Mouse (Mus musculus) CH12.LX (cell line): ENCODE measurements around the gene Sept4. TPM values are rescaled to one million over a fixed set of nuclear protein-coding genes. Genes with fewer than 3 reads are reported as not detected.

ENCODE experiments used
- DNase-seq: peaks from one replicate; pipeline ENCODE4 v3.0.0-alpha.2; 2013; ENCODE audit errors: extremely low read depth
- H3K27ac ChIP-seq: 2 replicates; pipeline ENCODE4 v1.5.1; 2012; ENCODE audit warnings: low read depth, mild to moderate bottlenecking, control low read depth, moderate library complexity; ENCODE audit not compliant: insufficient read depth
- H3K27me3 ChIP-seq: replicated peaks from 2 replicates; pipeline ENCODE3; 2012; ENCODE audit warnings: inconsistent platforms
- H3K36me3 ChIP-seq, 2 experiments: replicated peaks in 1 of 2; 2 replicates each; pipeline versions ENCODE3 to v1.6.1; 2012; ENCODE audit warnings: inconsistent platforms in 1 of 2, low read length in 1 of 2, mild to moderate bottlenecking in 1 of 2, mixed read lengths in 1 of 2, moderate library complexity in 1 of 2; ENCODE audit not compliant: control insufficient read depth in 1 of 2, insufficient read depth in 1 of 2
- H3K4me1 ChIP-seq, 2 experiments: 2 replicates each; pipeline ENCODE4 v1.6.1; 2012; ENCODE audit warnings: inconsistent platforms in 1 of 2, moderate library complexity in 1 of 2; ENCODE audit not compliant: insufficient read depth in 2 of 2, control insufficient read depth in 1 of 2
- H3K4me2 ChIP-seq: 2 replicates; pipeline ENCODE4 v1.6.1; 2012; ENCODE audit warnings: low read depth, mild to moderate bottlenecking, control low read depth; ENCODE audit not compliant: poor library complexity, insufficient read depth, severe bottlenecking
- H3K4me3 ChIP-seq, 3 experiments: fragments of 150-350 bp in 1 of 3; sonication (generic) in 1 of 3; replicated peaks in 1 of 3; 2 replicates each; pipeline versions ENCODE3 to v1.5.1; 2011 to 2012; ENCODE audit warnings: low read depth in 2 of 3, low read length in 2 of 3, mild to moderate bottlenecking in 2 of 3, moderate library complexity in 2 of 3, control low read depth in 1 of 3, improper control_type of control experiment in 1 of 3, inconsistent platforms in 1 of 3, mixed read lengths in 1 of 3; ENCODE audit not compliant: poor library complexity in 1 of 3
- H3K79me2 ChIP-seq: replicated peaks from 2 replicates; pipeline ENCODE4 v1.6.1; 2012; ENCODE audit warnings: mild to moderate bottlenecking, moderate library complexity; ENCODE audit not compliant: control insufficient read depth, poor library complexity, insufficient read depth, severe bottlenecking; ENCODE audit errors: extremely low read depth
- H3K9ac ChIP-seq: 2 replicates; pipeline ENCODE4 v1.6.1; 2012; ENCODE audit warnings: low read depth, mild to moderate bottlenecking, control low read depth, moderate library complexity; ENCODE audit not compliant: insufficient read depth
- H3K9me3 ChIP-seq: replicated peaks from 2 replicates; pipeline ENCODE3; 2012; ENCODE audit warnings: low read length, inconsistent platforms, mixed read lengths
- BHLHE40 ChIP-seq: IDR thresholded peaks from 2 replicates; pipeline ENCODE4 v1.6.1; 2011; ENCODE audit warnings: mild to moderate bottlenecking, low read depth, low read length, improper control_type of control experiment
- CHD2 ChIP-seq: IDR thresholded peaks from 2 replicates; pipeline ENCODE4 v1.6.1; 2011; ENCODE audit warnings: low read length, improper control_type of control experiment
- CTCF ChIP-seq, 2 experiments: IDR thresholded peaks in 1 of 2; conservative IDR thresholded peaks in 1 of 2; 2 replicates each; pipeline ENCODE4 v1.5.1; 2011 to 2012; ENCODE audit warnings: low read depth in 2 of 2, low read length in 2 of 2, improper control_type of control experiment in 1 of 2, inconsistent platforms in 1 of 2, mild to moderate bottlenecking in 1 of 2, moderate library complexity in 1 of 2
- E2F4 ChIP-seq: IDR thresholded peaks from 2 replicates; pipeline ENCODE4 v1.6.1; 2011; ENCODE audit warnings: low read depth, low read length, improper control_type of control experiment; ENCODE audit not compliant: insufficient replicate concordance
- ELF1 ChIP-seq: IDR thresholded peaks from 2 replicates; pipeline ENCODE4 v1.6.1; 2014; ENCODE audit warnings: low read depth, mild to moderate bottlenecking, inconsistent platforms, low read length, improper control_type of control experiment
- EP300 ChIP-seq: IDR thresholded peaks from 2 replicates; pipeline ENCODE4 v1.6.1; 2011; ENCODE audit warnings: low read length, improper control_type of control experiment
- ETS1 ChIP-seq: conservative IDR thresholded peaks from 2 replicates; pipeline ENCODE4 v1.6.1; 2012; ENCODE audit warnings: low read depth, mild to moderate bottlenecking, inconsistent platforms, low read length, improper control_type of control experiment, moderate library complexity
- GABPA ChIP-seq: IDR thresholded peaks from 2 replicates; pipeline ENCODE4 v1.6.1; 2012; ENCODE audit warnings: low read depth, low read length, improper control_type of control experiment, inconsistent platforms; ENCODE audit not compliant: insufficient replicate concordance
- HCFC1 ChIP-seq: IDR thresholded peaks from 2 replicates; pipeline ENCODE4 v1.6.1; 2012; ENCODE audit warnings: low read depth, mild to moderate bottlenecking, inconsistent platforms, low read length, improper control_type of control experiment
- IRF4 ChIP-seq: IDR thresholded peaks from 2 replicates; pipeline ENCODE4 v1.6.1; 2014; ENCODE audit warnings: low read depth, mild to moderate bottlenecking, inconsistent platforms, low read length, improper control_type of control experiment
- JUN ChIP-seq: IDR thresholded peaks from 2 replicates; pipeline ENCODE4 v1.6.1; 2011; ENCODE audit warnings: low read depth, mild to moderate bottlenecking, low read length, improper control_type of control experiment, moderate library complexity; ENCODE audit not compliant: insufficient read depth
- JUND ChIP-seq: conservative IDR thresholded peaks from 2 replicates; pipeline ENCODE4 v1.6.1; 2011; ENCODE audit warnings: low read depth, low read length, improper control_type of control experiment
- KAT2A ChIP-seq: IDR thresholded peaks from 2 replicates; pipeline ENCODE4 v1.6.1; 2012; ENCODE audit warnings: low read length, improper control_type of control experiment, inconsistent platforms; ENCODE audit not compliant: insufficient replicate concordance
- MAFK ChIP-seq: IDR thresholded peaks from 2 replicates; pipeline ENCODE4 v1.6.1; 2011; ENCODE audit warnings: low read length, improper control_type of control experiment; ENCODE audit not compliant: insufficient replicate concordance
- MAX ChIP-seq: IDR thresholded peaks from 2 replicates; pipeline ENCODE4 v1.6.1; 2011; ENCODE audit warnings: low read length, improper control_type of control experiment
- MAZ ChIP-seq: IDR thresholded peaks from 2 replicates; pipeline ENCODE4 v1.6.1; 2012; ENCODE audit warnings: low read depth, mild to moderate bottlenecking, inconsistent platforms, low read length, improper control_type of control experiment, moderate library complexity
- MEF2A ChIP-seq: IDR thresholded peaks from 2 replicates; pipeline ENCODE4 v1.6.1; 2014; ENCODE audit warnings: low read depth, mild to moderate bottlenecking, inconsistent platforms, low read length, improper control_type of control experiment, borderline replicate concordance
- MXI1 ChIP-seq: IDR thresholded peaks from 2 replicates; pipeline ENCODE4 v1.6.1; 2011; ENCODE audit warnings: mild to moderate bottlenecking, low read depth, low read length, improper control_type of control experiment
- MYC ChIP-seq: IDR thresholded peaks from 2 replicates; pipeline ENCODE4 v1.6.1; 2011; ENCODE audit warnings: low read depth, mild to moderate bottlenecking, improper control_type of control experiment, low read length
- NELFE ChIP-seq: IDR thresholded peaks from 2 replicates; pipeline ENCODE4 v1.6.1; 2011; ENCODE audit warnings: low read depth, low read length, improper control_type of control experiment
- NRF1 ChIP-seq: IDR thresholded peaks from 2 replicates; pipeline ENCODE4 v1.6.1; 2014; ENCODE audit warnings: low read depth, mild to moderate bottlenecking, inconsistent platforms, low read length, improper control_type of control experiment, moderate library complexity
- PAX5 ChIP-seq: IDR thresholded peaks from 2 replicates; pipeline ENCODE4 v1.6.1; 2012; ENCODE audit warnings: low read length, inconsistent platforms, mixed read lengths
- POLR2A ChIP-seq: IDR thresholded peaks from 2 replicates; pipeline ENCODE4 v1.6.1; 2011; ENCODE audit warnings: low read depth, mild to moderate bottlenecking, improper control_type of control experiment, low read length
- POLR2AphosphoS2 ChIP-seq: IDR thresholded peaks from 2 replicates; pipeline ENCODE4 v1.6.1; 2011; ENCODE audit warnings: low read depth, low read length, improper control_type of control experiment
- RAD21 ChIP-seq: IDR thresholded peaks from 2 replicates; pipeline ENCODE4 v1.6.1; 2011; ENCODE audit warnings: low read depth, mild to moderate bottlenecking, low read length, improper control_type of control experiment, moderate library complexity
- RCOR1 ChIP-seq: conservative IDR thresholded peaks from 2 replicates; pipeline ENCODE4 v1.6.1; 2012; ENCODE audit warnings: low read depth, mild to moderate bottlenecking, inconsistent platforms, low read length, improper control_type of control experiment
- SIN3A ChIP-seq: IDR thresholded peaks from 2 replicates; pipeline ENCODE4 v1.6.1; 2012; ENCODE audit warnings: low read length, improper control_type of control experiment, inconsistent platforms
- SMC3 ChIP-seq: IDR thresholded peaks from 2 replicates; pipeline ENCODE4 v1.6.1; 2011; ENCODE audit warnings: low read depth, low read length, improper control_type of control experiment
- TBP ChIP-seq: conservative IDR thresholded peaks from 2 replicates; pipeline ENCODE4 v1.6.1; 2011; ENCODE audit warnings: low read depth, low read length, improper control_type of control experiment
- TCF12 ChIP-seq: IDR thresholded peaks from 2 replicates; pipeline ENCODE4 v1.6.1; 2014; ENCODE audit warnings: low read depth, mild to moderate bottlenecking, inconsistent platforms, low read length, improper control_type of control experiment
- UBTF ChIP-seq: IDR thresholded peaks from 2 replicates; pipeline ENCODE4 v1.6.1; 2012; ENCODE audit warnings: low read depth, mild to moderate bottlenecking, inconsistent platforms, low read length, improper control_type of control experiment, moderate library complexity
- USF2 ChIP-seq: conservative IDR thresholded peaks from 2 replicates; pipeline ENCODE4 v1.6.1; 2011; ENCODE audit warnings: low read depth, low read length, improper control_type of control experiment
- ZC3H11A ChIP-seq: IDR thresholded peaks from 2 replicates; pipeline ENCODE4 v1.6.1; 2012; ENCODE audit warnings: low read depth, mild to moderate bottlenecking, inconsistent platforms, low read length, improper control_type of control experiment
- ZKSCAN1 ChIP-seq: IDR thresholded peaks from 2 replicates; pipeline ENCODE4 v1.6.1; 2012; ENCODE audit warnings: low read depth, inconsistent platforms, low read length, improper control_type of control experiment, borderline replicate concordance
- ZMIZ1 ChIP-seq: IDR thresholded peaks from 2 replicates; pipeline ENCODE4 v1.6.1; 2012; ENCODE audit warnings: low read depth, mild to moderate bottlenecking, inconsistent platforms, low read length, improper control_type of control experiment
- ZNF384 ChIP-seq: IDR thresholded peaks from 2 replicates; pipeline ENCODE4 v1.6.1; 2012; ENCODE audit warnings: low read depth, low read length, improper control_type of control experiment, inconsistent platforms
- dilution Hi-C: fragments of 300-500 bp; cut with MboI; formaldehyde crosslinking; loops from 2 replicates; pipeline ENCODE4 v1.14.3; 2020; ENCODE audit warnings: low sequenced_read_pairs; ENCODE audit not compliant: extremely low pct_unique_long_range_greater_than_20kb, extremely low pct_ligation_motif_present
- in situ Hi-C: fragments of 300-500 bp; cut with MboI; formaldehyde crosslinking; loops from 3 replicates; pipeline ENCODE4 v1.14.3; 2019; ENCODE audit warnings: low sequenced_read_pairs, low pct_ligation_motif_present, low pct_unique_long_range_greater_than_20kb, mixed read lengths
- polyA plus RNA-seq: library from polyadenylated mRNA; unstranded; fragments of >175 nt; gene quantifications from 2 replicates; pipeline ENCODE4 v1.2.1, GENCODE M21; 2012; ENCODE audit warnings: low read depth; ENCODE audit not compliant: insufficient read length
- total RNA-seq, 2 experiments: library from RNA; depleted of rRNA; stranded (reverse); fragments of 300-350 nt in 1 of 2; fragments of >200 nt in 1 of 2; gene quantifications; 2 replicates each; pipeline ENCODE4 v1.2.3; 2012 to 2014

Gene Sept4
- total and polyA plus RNA-seq, 3 experiments: 0.32 to 1.7 (median 1.5) TPM

- TF ChIP-seq CHD2 (0 out of 2 replicates have a peak, but pooled peaks have one; percentile 23), GABPA (no peak), CTCF (conservative IDR thresholded peaks at IDR 0.05 in 1 of 2, IDR thresholded peaks at IDR 0.05 in 1 of 2; ENCODE audit: low read depth in 2 of 2, low read length in 2 of 2) (no peak)
Observed at GRCm38 (mm10) chr11:87573751-87574150, 5.0 kb downstream of the Sept4 start (continued).

GRCm38 (mm10) chr11:87574520-87575180 is 5.9 kb downstream of the Sept4 start:
- Histone ChIP-seq H3K27me3 (peaks cover 58% of the 10 kb centered on the region), H3K36me3 (no peaks in the 10 kb centered on the region), H3K4me3 (peak overlapping the region in 1 of 3 experiments; percentile 4), H3K9ac (no peak overlapping the region), H3K9me3 (no peaks in the 10 kb centered on the region), H3K4me2 (peak overlapping the region; percentile 37), H3K27ac (no peak overlapping the region), H3K4me1 (peaks cover 15 to 33% of the 10 kb centered on the region in 2 experiments), H3K79me2 (no peaks in the 10 kb centered on the region)
- dilution Hi-C loops: no loop called here
- in situ Hi-C loops: no loop called here
- DNase-seq: peak; percentile 50
- no peak; the same call in 1 of the 2 replicates for TF ChIP-seq MYC
- TF ChIP-seq POLR2AphosphoS2: no peak
- TF ChIP-seq GABPA: no peak
- TF ChIP-seq MAX: peak; percentile 20; the same call in 1 of the 2 replicates
- TF ChIP-seq UBTF: no peak
- no peak for TF ChIP-seq HCFC1
- TF ChIP-seq MAFK: peak; percentile 45; the same call in 1 of the 2 replicates
- no peak for TF ChIP-seq ZC3H11A
- no peak for TF ChIP-seq KAT2A
- peak; percentile 95 for TF ChIP-seq MAZ
- TF ChIP-seq SIN3A: peak; percentile 50; the same call in 1 of the 2 replicates
- TF ChIP-seq BHLHE40: peak; percentile 77
- no peak for TF ChIP-seq PAX5
- TF ChIP-seq RCOR1: no peak; the same call in 1 of the 2 replicates
- TF ChIP-seq ZNF384: no peak
- TF ChIP-seq TCF12: peak; percentile 58; the same call in 1 of the 2 replicates
- no peak; the same call in 1 of the 2 replicates for TF ChIP-seq SMC3
- no peak for TF ChIP-seq CTCF (conservative IDR thresholded peaks at IDR 0.05 in 1 of 2, IDR thresholded peaks at IDR 0.05 in 1 of 2; ENCODE audit: low read depth in 2 of 2, low read length in 2 of 2)
- TF ChIP-seq ETS1: peak; percentile 73
- TF ChIP-seq MEF2A: peak; percentile 46
- peak; percentile 78 for TF ChIP-seq CHD2
- TF ChIP-seq IRF4: peak; percentile 98
- no peak for TF ChIP-seq POLR2A
- peak; percentile 87 for TF ChIP-seq EP300
- TF ChIP-seq USF2: no peak
- no peak for TF ChIP-seq E2F4
- no peak for TF ChIP-seq ZMIZ1
- no peak for TF ChIP-seq ZKSCAN1
- TF ChIP-seq NELFE: no peak
- no peak for TF ChIP-seq TBP
- no peak for TF ChIP-seq RAD21
- TF ChIP-seq JUND: peak; percentile 92
- TF ChIP-seq JUN: peak; percentile 90
- TF ChIP-seq NRF1: no peak
- TF ChIP-seq ELF1: 0 out of 2 replicates have a peak, but pooled peaks have one; percentile 9
- no peak for TF ChIP-seq MXI1
